Mouse (Mus musculus) right cerebral cortex, postnatal 14 days (tissue): ENCODE measurements at regions not wholly inside any gene's neighbourhood (a gene's known extent, or its start where the extent isn't known, plus 50 kb on each side); places are given as distances from the start of the nearest gene placed in this dataset.

Experiments used
- DNase-seq: peaks from one replicate; pipeline ENCODE4 v3.0.0; 2022

DNA sequence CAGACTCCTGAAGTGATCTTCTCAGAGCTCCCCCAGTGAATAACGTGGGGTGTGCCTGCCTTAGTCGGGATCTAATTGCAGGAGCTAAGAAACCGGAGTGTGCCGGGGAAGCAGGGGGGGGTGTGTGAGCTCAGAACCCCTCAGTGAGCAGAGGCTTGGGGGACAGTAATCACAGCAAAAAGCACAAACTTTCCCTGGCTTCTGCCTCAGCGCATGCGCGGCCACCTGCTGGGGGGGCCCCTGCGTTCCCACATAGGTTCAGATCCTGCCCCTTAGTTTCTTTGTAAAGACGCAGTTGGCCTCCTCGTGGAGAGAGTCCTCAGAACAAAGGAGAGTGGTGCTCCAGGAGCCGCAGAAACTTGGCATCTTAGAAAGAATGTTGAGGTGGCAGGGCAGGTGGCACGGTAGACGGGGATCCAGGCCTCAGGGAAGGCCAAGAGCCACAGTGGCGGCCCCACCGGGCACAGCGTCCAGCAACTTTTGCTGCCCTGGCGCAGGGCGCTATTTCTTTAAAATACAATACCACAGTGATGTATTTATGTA is 429.7 kb downstream of the Zfp536 start:
- no peak for DNase-seq

DNA sequence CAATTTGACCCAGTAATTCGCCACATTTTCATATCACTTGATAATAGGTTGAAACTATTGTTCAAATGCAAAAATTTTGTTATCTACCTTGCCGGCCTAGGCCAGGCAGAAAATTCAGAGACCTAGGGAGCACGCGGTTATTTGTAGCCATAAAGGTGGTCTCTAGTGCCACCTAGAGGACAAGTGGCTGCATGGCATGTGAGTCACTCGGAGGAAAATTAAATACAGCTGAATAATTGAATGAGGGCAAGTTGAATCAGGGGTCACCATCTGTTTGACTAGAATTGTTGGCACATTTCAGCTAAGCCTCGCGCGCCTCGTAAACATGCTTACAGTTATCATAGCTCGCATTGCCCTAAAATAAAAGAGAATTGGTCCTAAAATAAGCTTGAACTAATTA is 427.4 kb downstream of the Zfp536 start:
- peak; percentile 67 for DNase-seq

DNA sequence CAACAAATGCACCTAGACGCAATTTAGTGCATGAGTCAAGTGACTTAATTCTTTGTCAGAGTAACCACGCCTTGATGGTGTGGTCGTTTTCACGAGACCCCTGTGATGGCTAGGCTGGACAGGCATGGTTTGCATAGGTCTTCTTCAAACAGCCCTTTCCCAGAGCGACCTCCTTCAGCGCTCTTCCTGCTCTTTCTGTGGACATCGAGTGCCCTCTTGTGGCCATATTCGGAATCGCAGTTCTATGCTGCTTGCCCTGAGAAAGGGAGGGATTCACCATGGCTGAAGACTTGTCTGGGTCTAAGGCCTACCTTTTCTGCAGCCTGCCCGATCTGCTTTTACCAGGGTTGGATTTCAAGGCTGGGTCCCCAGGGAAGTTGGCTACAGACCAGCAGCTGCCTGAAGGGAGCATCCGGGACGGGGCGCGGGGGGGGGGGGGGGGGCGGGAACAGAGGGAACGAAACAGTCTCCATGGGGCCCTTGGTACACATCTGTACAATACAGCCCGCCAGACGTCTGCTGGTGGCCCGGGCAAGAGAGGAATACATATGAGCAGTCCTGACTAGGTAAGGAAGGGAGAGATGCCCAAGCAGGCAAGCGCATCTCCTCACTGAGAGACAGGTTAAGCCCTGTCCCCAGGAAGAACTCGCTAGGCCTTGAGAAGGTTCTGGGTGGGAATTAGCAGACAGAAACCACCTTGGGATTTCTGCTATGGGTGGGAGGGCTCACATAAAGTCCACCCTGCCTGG is 415.6 kb downstream of the Zfp536 start:
- DNase-seq = peak; percentile 90

DNA sequence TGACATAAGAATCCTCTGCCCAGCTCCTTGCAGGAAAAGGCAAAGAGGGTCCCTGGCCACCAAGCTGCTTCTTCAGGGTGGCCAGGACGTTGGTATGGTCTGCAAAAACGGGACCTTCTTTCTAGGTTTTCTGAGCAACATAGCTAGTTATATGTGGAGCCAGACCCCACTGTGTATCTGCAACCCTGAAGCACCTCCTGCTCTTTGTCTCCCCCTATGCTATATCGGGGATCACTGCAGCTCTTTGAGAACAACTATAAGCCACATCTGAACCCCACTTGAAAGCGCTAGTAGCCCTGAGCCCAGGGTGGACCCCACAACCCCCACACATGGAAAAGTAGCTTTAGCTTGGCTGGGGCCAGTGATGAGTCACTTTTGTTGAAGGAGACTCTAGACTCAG is 414.9 kb downstream of the Zfp536 start:
- DNase-seq = no peak

DNA sequence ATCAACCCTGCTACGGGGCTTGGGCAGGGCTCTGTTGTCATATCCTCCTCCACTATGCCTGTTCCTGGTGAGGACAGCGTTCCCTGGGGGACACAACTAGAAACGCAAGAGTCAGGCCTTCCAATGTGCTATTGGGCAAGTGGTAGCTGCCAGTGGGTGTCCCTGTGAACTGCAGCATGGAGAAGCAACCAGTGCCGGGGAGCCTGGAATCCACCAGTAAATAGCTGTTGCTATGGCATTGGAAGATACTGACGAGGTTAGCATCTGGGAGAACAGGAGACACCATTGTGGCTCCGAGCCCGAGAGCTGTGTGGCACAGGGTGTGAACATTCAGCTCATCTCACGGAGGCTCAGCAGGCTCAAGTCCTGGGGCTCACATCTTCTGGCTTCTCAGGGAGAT is 414.0 kb downstream of the Zfp536 start:
- DNase-seq = no peak

DNA sequence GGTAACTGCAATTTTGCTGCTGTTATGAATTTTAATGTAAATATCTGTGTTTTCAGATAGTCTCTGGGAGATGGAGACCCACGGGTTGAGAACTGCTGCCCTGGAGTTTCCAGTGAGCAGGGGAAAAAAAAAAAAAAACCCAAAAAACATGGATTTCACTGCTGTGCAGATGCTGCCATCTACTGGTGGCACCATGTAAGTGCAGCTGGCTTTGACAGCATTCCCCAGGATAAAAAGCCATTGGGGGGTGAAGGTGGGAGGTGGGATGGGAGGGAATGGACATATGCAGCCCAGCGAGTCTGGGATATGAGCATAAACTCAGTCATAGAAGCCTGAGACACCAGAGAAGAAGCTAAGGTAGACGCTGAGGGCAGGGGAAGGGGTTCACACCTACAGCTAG is 413.3 kb downstream of the Zfp536 start:
- no peak for DNase-seq

DNA sequence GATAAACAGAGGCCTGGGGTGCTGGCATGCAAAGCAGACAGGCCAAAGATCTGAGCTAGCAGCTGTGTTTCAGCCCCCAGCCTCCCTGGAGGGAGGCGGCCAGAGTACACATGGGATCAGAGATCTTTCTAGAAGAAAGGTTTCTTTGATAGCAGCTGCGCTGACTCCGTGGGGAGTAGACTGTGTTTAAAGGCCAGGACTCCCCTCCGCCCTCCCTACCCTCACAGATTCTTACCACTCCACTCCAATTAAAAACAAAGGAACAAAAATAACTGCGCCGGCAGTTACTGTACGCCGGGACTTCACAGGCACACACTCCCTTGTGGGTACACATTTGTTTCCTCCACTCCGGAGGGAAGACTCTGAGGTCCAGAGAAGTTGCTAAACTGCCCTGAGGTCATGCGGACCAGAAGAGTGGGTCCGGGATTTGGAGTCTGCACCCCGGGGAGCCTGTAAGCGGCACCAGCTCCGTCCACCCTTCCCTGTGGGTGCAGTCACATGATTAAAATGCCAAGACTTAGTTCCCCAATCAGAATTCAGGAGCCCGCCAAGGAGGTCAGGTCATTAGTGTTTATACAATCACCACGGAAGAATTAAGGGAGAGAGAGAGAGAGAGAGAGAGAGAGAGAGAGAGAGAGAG is 411.5 kb downstream of the Zfp536 start:
- no peak for DNase-seq

DNA sequence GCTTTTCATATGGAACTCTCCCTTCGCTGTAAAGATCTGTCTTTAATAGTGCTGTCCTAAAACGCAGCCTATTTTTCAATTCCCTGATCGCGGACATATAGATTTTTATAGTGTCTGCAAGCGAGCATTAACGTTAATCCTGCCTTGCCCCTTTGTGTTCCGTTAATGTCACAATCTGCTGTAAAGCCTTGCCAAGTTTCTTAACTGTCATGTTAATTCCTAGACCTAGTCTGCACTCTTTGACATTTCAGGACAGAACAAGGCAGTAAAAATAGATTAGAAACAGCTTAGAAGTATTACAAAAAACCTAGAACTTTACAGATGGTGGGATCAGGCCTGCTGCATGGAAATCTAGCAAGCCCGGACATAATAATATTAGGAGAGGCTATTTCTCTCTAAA is 410.6 kb downstream of the Zfp536 start:
- no peak for DNase-seq

DNA sequence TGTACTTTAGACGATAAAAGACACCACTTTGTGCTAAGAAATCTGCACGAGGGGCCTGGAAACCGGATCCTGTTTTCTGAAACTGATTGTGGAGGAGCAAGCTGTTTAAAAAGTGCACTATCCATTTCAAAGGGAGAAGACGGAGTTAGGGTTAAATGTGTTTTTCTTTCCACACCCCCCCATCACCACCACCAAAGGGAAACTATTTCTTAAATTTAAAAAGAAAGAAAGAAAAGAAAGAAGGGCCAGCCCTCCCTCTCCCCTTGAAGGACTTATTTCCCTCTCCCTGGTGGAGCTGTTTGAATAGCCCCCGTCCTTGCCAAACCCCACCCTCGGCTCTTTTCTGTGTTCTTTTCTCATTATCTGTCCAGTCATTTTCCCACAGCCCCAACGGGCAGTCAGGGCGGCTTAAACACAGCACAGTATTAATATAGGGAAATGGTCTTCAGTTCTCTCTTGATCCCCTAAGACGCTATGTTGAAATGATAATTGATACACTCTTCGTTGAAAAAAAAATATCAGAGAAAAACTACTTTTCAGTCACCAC is 409.7 kb downstream of the Zfp536 start:
- DNase-seq = no peak

DNA sequence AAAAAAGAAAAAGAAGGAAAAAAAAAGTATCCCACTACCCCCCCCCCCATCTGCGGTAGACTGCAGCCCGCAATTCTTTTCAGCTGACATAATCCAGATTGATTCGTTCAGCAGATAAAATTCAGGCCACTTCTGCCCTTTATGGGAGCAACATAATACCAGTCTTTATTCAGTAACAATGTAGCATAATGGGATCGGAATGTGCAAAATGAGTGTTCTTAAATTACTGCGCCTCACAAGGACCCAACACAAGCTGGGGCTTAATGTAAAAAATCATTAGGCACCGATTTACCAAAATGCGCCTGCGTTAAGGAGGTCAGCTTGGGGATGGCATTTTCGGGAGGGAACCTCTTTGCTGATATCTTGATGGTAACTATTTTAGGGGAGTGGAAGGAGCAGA is 409.2 kb downstream of the Zfp536 start:
- no peak for DNase-seq

DNA sequence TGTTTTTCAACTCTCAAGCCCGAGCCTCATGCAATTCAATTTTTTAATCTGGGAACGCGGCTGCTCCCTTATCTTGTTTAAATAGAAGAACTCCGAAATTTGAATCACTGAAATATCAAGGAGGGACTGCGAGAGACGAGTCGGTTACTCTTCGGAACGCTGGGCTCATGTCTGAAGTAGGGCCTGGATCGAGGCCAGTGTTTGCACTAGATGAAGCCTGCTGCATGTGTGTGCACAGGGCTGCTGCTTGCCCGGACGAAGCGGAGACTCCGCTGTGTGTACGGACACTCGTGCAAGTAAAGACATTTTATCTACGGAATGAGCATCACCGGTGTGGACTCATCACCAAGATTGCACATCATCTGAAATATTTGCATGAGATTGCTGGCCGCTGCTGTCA is 407.4 kb downstream of the Zfp536 start:
- no peak for DNase-seq

DNA sequence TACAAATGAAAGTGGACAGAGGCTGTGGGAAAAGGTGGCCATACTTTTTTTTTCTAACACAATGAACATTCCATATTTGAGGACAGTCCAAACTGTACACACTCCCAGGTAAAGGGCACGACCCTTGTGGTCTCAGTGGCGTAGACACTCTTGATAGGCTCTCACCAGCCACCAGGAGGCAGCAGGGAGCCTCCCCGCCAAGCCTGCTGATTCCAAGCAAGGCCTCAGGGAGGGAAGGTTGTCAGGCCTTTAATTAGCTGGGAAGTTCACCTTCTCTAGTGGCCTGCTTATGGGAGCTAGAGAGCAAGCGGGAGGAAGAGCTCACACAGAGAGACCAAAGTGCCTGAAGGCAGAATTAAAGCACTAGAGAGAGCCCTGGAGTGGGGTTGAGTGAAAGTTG is 403.7 kb downstream of the Zfp536 start:
- no peak for DNase-seq

DNA sequence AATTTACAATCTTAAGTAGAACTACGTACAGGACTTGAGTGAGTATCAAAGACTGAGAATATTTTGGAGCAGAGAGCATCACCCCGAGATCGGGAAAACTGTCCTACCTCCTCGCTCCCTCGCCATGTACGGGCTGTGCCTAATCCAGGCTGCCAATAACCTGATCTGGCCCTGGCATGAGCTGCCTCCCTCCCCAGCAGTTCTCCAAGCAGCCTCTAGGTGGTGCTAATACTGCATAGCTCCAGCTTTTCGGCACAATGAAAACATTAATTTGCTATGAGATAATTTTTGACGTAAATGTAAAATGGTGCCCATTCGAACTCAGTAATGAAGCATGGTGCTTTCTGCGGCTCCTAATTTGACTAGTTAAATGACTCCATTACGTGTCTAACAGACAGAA is 399.6 kb downstream of the Zfp536 start:
- peak; percentile 69 for DNase-seq

DNA sequence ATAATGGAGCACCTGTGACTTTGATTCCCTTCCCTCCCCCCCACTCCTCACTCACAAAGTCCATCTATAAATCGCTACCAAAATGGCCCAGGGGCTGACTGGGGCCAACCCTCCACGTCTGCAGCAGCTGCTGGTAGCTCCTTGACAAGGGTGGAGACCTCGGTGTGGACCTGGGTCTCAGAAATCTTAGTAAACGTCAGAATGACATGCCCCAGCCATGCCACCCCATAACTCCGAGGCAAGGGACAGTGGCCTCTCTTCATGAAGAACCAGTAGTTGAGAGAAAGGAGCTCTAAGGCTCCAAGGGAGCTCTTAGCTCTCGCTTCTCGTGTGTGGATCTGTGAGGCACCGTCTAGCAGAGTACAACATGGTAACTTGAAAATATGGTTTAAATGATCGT is 398.4 kb downstream of the Zfp536 start:
- DNase-seq = no peak

DNA sequence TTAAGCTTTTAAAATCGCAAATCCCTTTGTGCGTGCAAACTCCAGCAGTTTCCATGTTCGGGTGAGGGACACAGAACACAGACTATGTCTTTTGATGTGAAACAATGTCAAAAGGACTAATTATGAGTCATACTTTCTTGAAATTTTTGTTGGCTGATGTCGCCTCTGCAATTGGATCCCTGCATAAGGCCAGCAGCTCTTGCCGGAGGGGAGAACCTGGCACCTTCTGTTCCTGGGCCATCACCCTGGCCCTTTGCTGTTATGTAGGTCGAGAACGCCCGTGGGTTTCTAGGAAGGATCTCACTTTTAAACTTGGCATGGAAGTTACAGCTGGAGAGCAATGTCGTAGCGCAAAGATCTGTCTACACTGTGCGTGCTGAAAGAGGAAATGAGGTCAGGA is 397.9 kb downstream of the Zfp536 start:
- no peak for DNase-seq

DNA sequence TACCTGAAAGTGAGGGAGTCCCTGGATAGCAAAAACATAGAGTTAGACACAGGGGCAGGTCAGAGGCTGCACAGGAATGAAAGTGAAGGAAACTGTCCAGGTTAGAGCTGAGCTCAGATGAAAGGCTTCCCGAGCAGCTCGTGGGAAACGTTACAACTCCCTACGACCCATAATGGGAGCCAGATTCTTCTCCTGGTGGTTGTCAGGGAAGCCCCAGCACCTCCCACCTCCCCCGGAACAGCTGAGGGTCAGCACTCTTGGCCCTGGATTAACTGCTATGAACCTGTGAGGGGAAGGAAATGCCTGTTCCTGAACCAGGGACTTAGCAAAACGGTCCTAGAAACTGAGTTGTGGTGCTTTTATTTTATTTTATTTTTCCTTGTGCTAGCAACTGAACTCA is 397.2 kb downstream of the Zfp536 start:
- no peak for DNase-seq

DNA sequence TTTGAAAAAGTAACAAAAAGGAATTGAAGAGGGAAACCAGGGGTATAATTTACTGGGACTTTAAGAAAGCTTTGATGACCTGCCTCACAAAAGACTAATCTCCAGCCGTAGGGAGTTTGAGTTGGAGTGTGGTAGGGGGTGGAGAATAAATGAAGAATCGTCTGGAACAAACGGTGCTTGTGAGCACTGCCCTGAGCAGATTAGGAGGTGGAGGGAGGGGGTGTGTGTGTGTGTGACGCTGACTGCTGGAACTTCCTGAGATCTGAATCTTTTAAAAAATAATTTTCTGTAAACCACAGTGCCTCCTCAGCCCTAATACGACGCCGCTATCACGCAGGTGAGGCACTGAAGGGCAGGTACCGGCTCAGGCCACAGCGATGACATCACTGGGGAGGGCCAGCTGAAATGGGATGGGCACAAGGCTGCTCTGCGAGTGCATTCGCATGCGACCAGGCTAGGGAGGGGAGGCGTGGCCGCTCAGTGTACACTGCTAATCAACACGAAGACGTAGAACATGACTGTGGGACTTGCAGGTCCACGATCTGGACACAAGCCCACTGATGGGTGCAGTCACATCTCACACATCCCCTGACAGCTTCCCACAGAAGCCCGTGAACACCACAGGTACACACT is 395.4 kb downstream of the Zfp536 start:
- no peak for DNase-seq

DNA sequence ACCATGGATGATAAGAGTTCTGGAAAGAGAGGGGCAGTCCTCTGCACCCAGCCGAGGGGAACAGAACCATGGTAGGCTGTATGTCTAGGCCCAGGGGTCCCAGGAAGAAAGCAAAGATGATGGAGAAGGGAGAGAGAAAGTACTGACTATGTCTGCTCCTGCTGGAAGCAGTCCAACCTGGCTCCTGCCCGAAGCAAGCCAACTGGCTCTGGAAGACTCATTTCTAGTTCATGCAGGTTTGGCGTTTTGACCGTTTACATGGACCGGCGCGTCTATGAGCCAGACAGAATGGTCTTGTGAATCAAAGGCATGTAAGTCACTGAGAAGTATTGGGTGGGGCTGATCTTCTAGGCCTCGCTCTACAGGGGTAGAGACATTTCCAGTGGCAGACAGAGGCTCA is 385.6 kb downstream of the Zfp536 start:
- no peak for DNase-seq

DNA sequence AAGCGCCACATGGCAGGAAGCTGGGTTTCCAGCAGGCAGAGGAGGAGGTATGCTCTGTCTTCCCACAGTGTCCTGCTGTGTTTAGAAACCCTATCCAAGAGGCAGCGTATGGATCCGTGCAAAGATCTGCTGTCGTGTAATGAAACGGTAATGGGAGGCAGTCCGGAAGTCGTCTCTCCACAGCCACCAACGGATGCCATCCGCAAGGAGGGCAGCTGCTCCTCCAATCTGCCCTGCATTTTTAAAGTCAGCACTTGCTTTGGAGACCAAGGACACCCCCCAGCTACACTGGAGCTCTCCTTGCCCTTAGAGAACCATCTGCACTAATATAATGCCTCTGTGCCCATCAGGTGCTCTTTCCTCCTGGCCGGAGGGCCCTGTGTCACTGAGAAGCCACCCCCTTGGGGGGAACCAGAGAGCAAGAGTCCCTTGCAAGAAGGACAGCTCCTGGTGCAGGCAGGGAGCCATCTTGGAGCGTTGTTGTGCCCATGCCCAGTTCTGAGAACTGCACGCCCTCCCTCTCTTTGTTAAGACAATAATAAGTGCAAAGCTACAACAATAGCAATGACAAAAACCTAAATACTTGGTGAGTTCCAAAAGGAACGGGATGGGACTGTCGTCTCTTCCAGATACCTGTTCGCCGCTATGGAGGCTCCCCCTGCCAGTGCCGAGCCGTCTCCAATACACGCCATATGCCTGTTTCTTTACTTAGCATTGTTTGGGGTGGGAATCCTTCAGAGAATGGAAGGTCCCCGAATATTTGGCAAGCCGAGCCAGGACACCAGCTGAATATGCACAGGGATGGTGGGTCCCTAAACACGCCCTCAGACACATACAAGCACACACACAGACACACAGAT is 384.4 kb downstream of the Zfp536 start:
- no peak for DNase-seq

DNA sequence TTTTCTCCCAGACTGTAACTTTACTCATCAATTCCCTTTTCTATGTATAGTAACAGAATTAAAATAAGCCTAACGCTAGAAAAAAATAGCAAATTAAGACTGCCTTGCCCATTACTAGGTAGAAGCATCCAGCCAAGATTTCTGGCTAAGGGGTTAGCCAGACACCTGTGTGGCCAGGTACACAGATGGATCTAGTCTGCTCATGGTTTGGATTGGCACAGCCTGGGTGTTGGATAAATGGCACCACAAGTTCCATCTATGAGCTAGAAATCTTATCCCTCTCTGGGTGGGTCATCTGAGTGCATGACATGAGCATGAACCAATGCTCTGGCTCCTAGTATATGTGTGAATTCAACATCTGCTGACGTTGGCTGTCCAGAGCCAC is 383.7 kb downstream of the Zfp536 start:
- DNase-seq = no peak

DNA sequence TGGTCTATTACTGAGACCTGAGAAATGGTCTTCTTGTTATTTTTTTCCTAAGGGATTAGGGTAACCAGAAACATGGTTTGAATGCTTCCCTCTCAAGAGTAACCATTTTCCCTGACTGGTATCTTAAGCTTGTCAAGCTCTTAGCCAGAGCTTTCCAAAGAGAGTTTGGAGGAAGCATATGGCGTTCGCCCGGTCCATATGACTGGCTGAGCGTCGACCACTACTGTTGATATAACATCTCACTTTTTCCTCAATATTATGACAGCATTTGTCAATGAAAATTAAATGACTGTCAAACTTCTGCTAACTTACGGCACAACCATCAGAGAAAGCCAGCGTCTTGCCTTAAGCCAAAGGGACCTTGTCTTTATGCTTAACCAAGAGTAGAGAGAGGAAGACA is 383.2 kb downstream of the Zfp536 start:
- no peak for DNase-seq

DNA sequence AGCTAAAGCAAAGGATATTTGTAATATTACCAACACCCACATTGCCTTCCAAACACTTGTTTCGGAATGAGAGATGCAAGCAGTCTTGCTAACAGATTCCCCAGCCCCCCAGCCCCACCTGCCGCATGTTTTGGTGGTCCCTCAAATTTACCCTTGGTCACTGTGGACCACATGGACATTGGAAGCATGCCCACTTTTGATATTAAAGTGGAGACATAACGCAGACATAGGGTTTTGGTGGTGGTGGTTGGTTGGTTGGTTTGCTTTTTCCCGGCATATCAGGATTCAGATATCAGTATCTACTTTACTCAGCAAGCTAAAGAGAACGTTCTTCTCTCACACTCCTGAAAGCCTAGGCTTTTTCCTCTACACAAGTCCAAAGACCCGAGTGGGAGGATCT is 381.3 kb downstream of the Zfp536 start:
- no peak for DNase-seq

DNA sequence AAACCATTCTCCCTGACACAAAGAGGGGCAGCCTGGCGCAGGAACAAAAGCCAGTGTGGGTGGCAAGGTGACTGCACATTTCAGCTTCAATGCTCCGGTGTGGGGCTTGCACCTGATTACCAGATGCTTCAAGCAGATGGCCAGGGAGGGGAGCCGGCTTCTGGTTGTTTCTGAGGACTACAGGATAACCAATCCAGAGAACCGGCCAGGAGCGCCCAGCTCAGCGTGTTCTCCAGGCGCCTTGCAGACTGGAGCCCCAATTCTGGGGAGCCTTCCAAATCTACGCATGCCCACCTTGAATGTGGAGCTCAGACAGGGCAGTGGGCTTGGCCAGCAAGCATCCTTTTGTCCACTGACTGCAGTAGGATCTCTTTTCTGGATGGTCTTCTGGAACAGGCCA is 380.8 kb downstream of the Zfp536 start:
- no peak for DNase-seq
